Mouse (Mus musculus) intestine, embryonic 16.5 days (tissue): ENCODE measurements around the gene Dynlt1f. TPM values are rescaled to one million over a fixed set of nuclear protein-coding genes. Genes with fewer than 3 reads are reported as not detected.
A peak's percentile ranks its signal among the peaks of the same experiment; 100 is the strongest.
"Not testable (repeated sequence)": the region's sequence is repeated elsewhere in the genome, so short reads cannot be mapped to it uniquely, and the experiment has no call there.

Experiments
- ATAC-seq: fragments of 200-750 bp; cut with Nextera tagmentation; 2 replicates; pipeline ENCODE4 v1.8.0; 2017; ENCODE audit warnings: moderate TSS enrichment, moderate library complexity
- H3K27ac ChIP-seq: fragments of 300-500 bp; sonication (generic); 2 replicates; pipeline ENCODE4 v1.5.1; 2014; ENCODE audit warnings: mild to moderate bottlenecking, low read length
- H3K27me3 ChIP-seq: fragments of 300-500 bp; sonication (generic); replicated peaks from 2 replicates; pipeline ENCODE4 v1.6.1; 2014; ENCODE audit warnings: low read length, control low read depth, mixed read lengths; ENCODE audit not compliant: control insufficient read depth, insufficient read depth
- H3K36me3 ChIP-seq: fragments of 300-500 bp; sonication (generic); 2 replicates; pipeline ENCODE4 v1.6.1; 2014; ENCODE audit warnings: low read length, control low read depth; ENCODE audit not compliant: control insufficient read depth, insufficient read depth
- H3K4me1 ChIP-seq: fragments of 300-500 bp; sonication (generic); 2 replicates; pipeline ENCODE4 v1.6.1; 2014; ENCODE audit warnings: low read length, control low read depth, mixed read lengths; ENCODE audit not compliant: control insufficient read depth, insufficient read depth
- H3K4me2 ChIP-seq: fragments of 300-500 bp; sonication (generic); 2 replicates; pipeline ENCODE4 v1.6.1; 2014; ENCODE audit warnings: low read depth, low read length, control low read depth
- H3K4me3 ChIP-seq: fragments of 300-500 bp; sonication (generic); 2 replicates; pipeline ENCODE4 v1.5.1; 2014; ENCODE audit warnings: mild to moderate bottlenecking, low read length
- H3K9ac ChIP-seq: fragments of 300-500 bp; sonication (generic); 2 replicates; pipeline ENCODE4 v1.6.1; 2014; ENCODE audit warnings: low read depth, low read length
- H3K9me3 ChIP-seq: fragments of 300-500 bp; sonication (generic); 2 replicates; pipeline ENCODE4 v1.6.1; 2016; ENCODE audit warnings: low read length, control low read depth; ENCODE audit not compliant: control insufficient read depth
- WGBS: fragments of 180-500 bp; shearing (Covaris S2); extraction: QIAGEN DNeasy Blood & Tissue Kit; methylation state at CpG from one replicate; pipeline ENCODE4 v1.1.7; 2014; 5-methylcytosine and 5-hydroxymethylcytosine counted together
- polyA plus RNA-seq: library from polyadenylated mRNA; unstranded; fragments of >200 nt; fragmentation: Nextera tagmentation; extraction: Ambion mirVana; gene quantifications from 2 replicates; pipeline ENCODE4 v1.2.1, GENCODE M21; 2015

Gene Dynlt1f
- polyA plus RNA-seq, 1 experiment from 2014 or later, result 250 TPM

DNA sequence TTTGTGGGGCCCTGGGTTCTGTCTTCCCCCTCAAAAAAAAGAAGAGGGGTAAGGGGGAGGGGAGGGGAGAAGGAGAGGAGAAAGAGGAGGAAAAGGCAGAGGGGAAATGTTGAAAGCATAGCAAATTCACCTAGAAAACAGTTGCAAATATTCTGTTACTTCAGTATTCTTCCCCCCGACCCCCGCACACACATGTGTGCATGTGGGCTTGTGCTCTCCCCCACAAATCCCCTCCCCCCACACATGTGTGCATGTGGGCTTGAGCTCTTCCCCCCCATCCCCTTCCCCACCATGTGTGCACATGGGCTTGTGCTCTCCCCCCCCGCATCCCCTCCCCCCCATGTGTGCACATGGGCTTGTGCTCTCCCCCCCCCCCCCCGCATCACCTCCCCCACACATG, 33.6 kb upstream of the Dynlt1f start:
- not testable (repeated sequence) for H3K4me2 ChIP-seq, H3K9ac ChIP-seq, H3K4me3 ChIP-seq, ATAC-seq, H3K36me3 ChIP-seq, H3K4me1 ChIP-seq, H3K27ac ChIP-seq, H3K27me3 ChIP-seq, H3K9me3 ChIP-seq
- 88% methylated on average over 3 of the region's 4 CpGs for WGBS

DNA sequence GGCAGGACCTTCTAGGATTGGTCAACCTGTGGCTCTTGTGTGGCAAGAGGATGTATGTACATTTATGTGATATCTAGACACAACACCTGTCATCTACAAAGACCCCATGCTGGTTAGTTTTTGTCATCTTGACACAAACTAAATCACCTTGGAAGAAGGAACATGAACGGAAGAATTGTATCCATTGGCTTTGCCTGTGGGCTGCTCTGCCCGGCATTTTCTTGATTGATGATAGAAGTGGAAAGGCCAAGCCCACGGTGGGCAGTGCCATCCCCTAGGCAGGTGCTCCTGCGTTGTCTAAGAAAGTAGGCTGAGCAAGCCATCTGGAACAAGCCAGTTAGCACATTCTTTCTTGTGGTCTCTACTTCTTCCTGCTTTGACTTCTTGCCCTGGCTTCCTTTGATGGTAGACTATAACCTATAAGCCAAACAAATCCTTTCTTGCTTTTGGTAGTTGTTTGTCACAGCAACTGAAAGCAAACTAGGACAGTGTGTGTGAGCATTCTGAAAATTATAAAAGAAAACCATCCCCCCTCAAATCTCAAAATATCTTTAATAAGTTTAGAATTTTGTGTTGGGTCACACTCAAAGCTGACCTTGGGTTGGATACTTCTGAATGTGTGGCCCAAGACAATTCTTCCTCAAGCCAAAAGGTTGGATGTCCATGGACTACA, 30.7 kb upstream of the Dynlt1f start:
- not testable (repeated sequence) for ATAC-seq, H3K27ac ChIP-seq, H3K27me3 ChIP-seq, H3K36me3 ChIP-seq, H3K4me1 ChIP-seq, H3K9me3 ChIP-seq, H3K4me2 ChIP-seq, H3K4me3 ChIP-seq, H3K9ac ChIP-seq
- 100% methylated on average over 2 of the region's 4 CpGs for WGBS

- not testable (repeated sequence) for H3K36me3 ChIP-seq, H3K4me3 ChIP-seq, H3K27me3 ChIP-seq, H3K4me2 ChIP-seq, H3K4me1 ChIP-seq, H3K9ac ChIP-seq, H3K27ac ChIP-seq, H3K9me3 ChIP-seq
- 63% methylated on average over 3 of the region's 8 CpGs for WGBS
- ATAC-seq, result peak; percentile 53; the same call in 1 of the 2 replicates
These were observed 29.7 kb upstream of the Dynlt1f start for GRCm38 (mm10) chr17:6685288-6685818.

DNA sequence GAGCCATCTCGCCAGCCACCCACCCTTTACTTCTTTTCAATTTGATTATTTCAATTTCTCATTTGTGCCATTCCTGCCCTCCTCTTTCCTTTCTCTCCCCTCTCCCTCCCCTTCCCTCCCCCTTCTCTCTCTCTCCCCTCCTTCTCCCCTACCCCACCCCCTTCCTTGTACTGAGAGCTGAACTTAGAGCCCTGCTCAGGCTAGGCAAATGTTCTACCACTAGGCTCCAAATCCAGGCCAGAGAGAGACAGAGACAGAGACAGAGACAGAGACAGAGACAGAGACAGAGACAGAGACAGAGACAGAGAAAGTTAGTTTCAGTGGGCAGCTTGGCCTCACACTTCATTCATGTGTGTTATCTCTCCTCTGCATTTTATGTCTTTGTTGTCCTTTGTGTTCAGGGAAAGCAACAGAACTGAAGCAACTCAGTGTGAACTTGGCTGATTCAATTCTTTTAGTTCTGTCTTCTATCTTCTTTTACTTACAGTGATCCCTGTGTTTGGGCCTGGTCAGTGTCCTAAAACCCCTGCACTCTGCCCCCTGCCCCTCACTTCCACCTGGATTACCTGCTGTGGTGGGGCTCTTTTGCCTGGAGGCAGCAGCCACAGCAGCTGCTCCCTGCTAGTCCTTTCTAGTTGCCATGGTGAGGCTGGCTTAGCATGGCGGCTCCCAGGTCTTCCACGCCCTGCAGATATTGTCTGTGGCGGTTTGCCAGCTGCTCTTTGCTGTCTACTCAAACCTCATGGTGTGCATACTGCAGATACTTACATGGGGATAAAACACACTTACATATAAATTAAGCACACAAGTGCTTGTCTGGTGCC, 29.0 kb upstream of the Dynlt1f start:
- H3K4me3 ChIP-seq, H3K27ac ChIP-seq, H3K9ac ChIP-seq, H3K4me2 ChIP-seq, H3K27me3 ChIP-seq, H3K9me3 ChIP-seq, H3K36me3 ChIP-seq, H3K4me1 ChIP-seq: not testable (repeated sequence)
- peak; percentile 83 for ATAC-seq
- no CpG with 5 or more reads among the region's 4 CpGs for WGBS

GRCm38 (mm10) chr17:6683702-6684101, 28.0 kb upstream of the Dynlt1f start:
- not testable (repeated sequence) for H3K4me1 ChIP-seq, H3K9me3 ChIP-seq, H3K4me2 ChIP-seq, H3K27ac ChIP-seq, ATAC-seq, H3K27me3 ChIP-seq, H3K9ac ChIP-seq, H3K36me3 ChIP-seq, H3K4me3 ChIP-seq
- WGBS, result no CpG with 5 or more reads among the region's 5 CpGs

- not testable (repeated sequence) for H3K4me2 ChIP-seq, H3K36me3 ChIP-seq, H3K9me3 ChIP-seq, ATAC-seq, H3K4me1 ChIP-seq, H3K4me3 ChIP-seq, H3K27ac ChIP-seq, H3K9ac ChIP-seq, H3K27me3 ChIP-seq
- 75% methylated on average over 4 of the region's 4 CpGs for WGBS
These were observed 26.0 kb upstream of the Dynlt1f start for GRCm38 (mm10) chr17:6681721-6682120.

GRCm38 (mm10) chr17:6678063-6678462, 22.4 kb upstream of the Dynlt1f start:
- H3K4me2 ChIP-seq, H3K4me1 ChIP-seq, H3K27me3 ChIP-seq, H3K9ac ChIP-seq, H3K27ac ChIP-seq, H3K36me3 ChIP-seq, H3K4me3 ChIP-seq, H3K9me3 ChIP-seq: not testable (repeated sequence)
- 50% methylated on average over 1 of the region's 2 CpGs for WGBS
- peak; percentile 38; the same call in 1 of the 2 replicates for ATAC-seq

- H3K4me2 ChIP-seq, H3K36me3 ChIP-seq, H3K4me1 ChIP-seq, ATAC-seq, H3K4me3 ChIP-seq, H3K9me3 ChIP-seq, H3K9ac ChIP-seq, H3K27ac ChIP-seq, H3K27me3 ChIP-seq: not testable (repeated sequence)
- WGBS, result 52% methylated on average over 5 of the region's 5 CpGs
These were observed 18.6 kb upstream of the Dynlt1f start for GRCm38 (mm10) chr17:6674297-6674696.

- H3K4me1 ChIP-seq, H3K27ac ChIP-seq, H3K9me3 ChIP-seq, H3K27me3 ChIP-seq, H3K36me3 ChIP-seq, ATAC-seq, H3K4me3 ChIP-seq, H3K4me2 ChIP-seq, H3K9ac ChIP-seq: not testable (repeated sequence)
- WGBS, result no CpG with 5 or more reads among the region's 6 CpGs
These were observed 12.8 kb upstream of the Dynlt1f start for GRCm38 (mm10) chr17:6668522-6668921.
